Mouse (Mus musculus) midbrain, embryonic 13.5 days (tissue): Measurements from ENCODE around the gene Tmem39b. TPM values are rescaled to one million over a fixed set of nuclear protein-coding genes. Genes with fewer than 3 reads are reported as not detected.

ENCODE experiments used
- ATAC-seq: fragments of 200-750 bp; cut with Nextera tagmentation; 2 replicates; pipeline ENCODE4 v1.8.0; 2017; ENCODE audit warnings: mild to moderate bottlenecking, moderate TSS enrichment, moderate library complexity
- H3K27ac ChIP-seq: fragments of 300-500 bp; sonication (generic); 2 replicates; pipeline ENCODE4 v1.5.1; 2015; ENCODE audit warnings: inconsistent platforms, mild to moderate bottlenecking, moderate library complexity
- H3K27me3 ChIP-seq: fragments of 300-500 bp; sonication (generic); 2 replicates; pipeline ENCODE4 v1.6.1; 2015; ENCODE audit warnings: mild to moderate bottlenecking, inconsistent platforms
- H3K36me3 ChIP-seq: fragments of 300-500 bp; sonication (generic); 2 replicates; pipeline ENCODE4 v1.6.1; 2015; ENCODE audit warnings: mild to moderate bottlenecking, inconsistent platforms
- H3K4me1 ChIP-seq: fragments of 300-500 bp; sonication (generic); replicated peaks from 2 replicates; pipeline ENCODE4 v1.6.1; 2015; ENCODE audit warnings: inconsistent platforms
- H3K4me2 ChIP-seq: fragments of 300-500 bp; sonication (generic); replicated peaks from 2 replicates; pipeline ENCODE4 v1.6.1; 2015; ENCODE audit warnings: moderate library complexity, mild to moderate bottlenecking, inconsistent platforms
- H3K4me3 ChIP-seq: fragments of 300-500 bp; sonication (generic); replicated peaks from 2 replicates; pipeline ENCODE4 v1.5.1; 2015; ENCODE audit warnings: mild to moderate bottlenecking, inconsistent platforms
- H3K9ac ChIP-seq: fragments of 300-500 bp; sonication (generic); replicated peaks from 2 replicates; pipeline ENCODE4 v1.6.1; 2015; ENCODE audit warnings: mild to moderate bottlenecking, inconsistent platforms
- H3K9me3 ChIP-seq: fragments of 300-500 bp; sonication (generic); 2 replicates; pipeline ENCODE4 v1.6.1; 2016; ENCODE audit warnings: mild to moderate bottlenecking, inconsistent platforms
- WGBS: fragments of 180-500 bp; shearing (Covaris S2); methylation state at CpG from one replicate; pipeline ENCODE4 v1.1.7; 2015; 5-methylcytosine and 5-hydroxymethylcytosine counted together
- microRNA-seq: library from miRNA; unstranded; fragments of <30 nt; microRNA quantifications from one replicate; pipeline ENCODE4, GENCODE M21; 2016
- polyA plus RNA-seq: library from polyadenylated mRNA; unstranded; fragments of >200 nt; fragmentation: Nextera tagmentation; extraction: Ambion mirVana; gene quantifications from 2 replicates; pipeline ENCODE4 v1.2.1, GENCODE M21; 2015

Gene Tmem39b
- polyA plus RNA-seq, 1 experiment from 2014 or later: 24.0 TPM

- Histone ChIP-seq H3K9me3 (no peaks in the 10 kb centered on the region), H3K9ac (peak overlapping the region; percentile 73), H3K36me3 (peaks cover 49% of the 10 kb centered on the region), H3K27ac (peak overlapping the region; percentile 93), H3K4me3 (peak overlapping the region; percentile 60), H3K27me3 (no peaks in the 10 kb centered on the region), H3K4me1 (peaks cover 33% of the 10 kb centered on the region), H3K4me2 (peak overlapping the region; percentile 89)
- WGBS: 6% methylated on average over 17 of the region's 17 CpGs
- no peak; the same call in 1 of the 2 replicates for ATAC-seq
Observed at GRCm38 (mm10) chr4:129640101-129640637, 56.5 kb downstream of the Tmem39b start.

DNA sequence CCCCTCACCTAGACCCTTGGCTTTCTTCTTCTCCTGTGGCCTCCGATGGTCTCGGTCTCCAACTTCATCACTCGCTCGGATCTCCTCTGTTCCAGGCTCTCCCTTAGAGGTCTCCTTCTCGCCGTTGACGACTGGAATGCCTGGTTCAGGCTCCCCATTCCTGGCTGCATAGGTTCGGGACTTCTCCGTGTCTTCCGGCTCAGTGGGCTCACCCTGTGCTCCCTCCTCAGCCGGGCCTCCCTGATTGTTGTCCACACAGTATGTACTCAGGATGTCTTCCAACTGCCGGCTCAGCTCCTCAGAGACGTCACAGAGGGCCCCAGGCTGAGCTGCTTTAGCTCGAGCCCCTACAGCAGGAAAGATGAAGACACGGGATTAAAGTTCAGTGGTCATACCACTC is 57.4 kb downstream of the Tmem39b start:
- no peak overlapping the region for H3K27ac ChIP-seq
- H3K9ac ChIP-seq: peak overlapping the region; percentile 73; the same call in 1 of the 2 replicates
- H3K4me2 ChIP-seq: peak overlapping the region; percentile 89
- H3K36me3 ChIP-seq: peaks cover 51% of the 10 kb centered on the region
- H3K27me3 ChIP-seq: no peaks in the 10 kb centered on the region
- H3K4me1 ChIP-seq: peaks cover 33% of the 10 kb centered on the region
- peak overlapping the region; percentile 60 for H3K4me3 ChIP-seq
- H3K9me3 ChIP-seq: no peaks in the 10 kb centered on the region
- ATAC-seq: no peak
- 89% methylated on average over 15 of the region's 15 CpGs for WGBS

DNA sequence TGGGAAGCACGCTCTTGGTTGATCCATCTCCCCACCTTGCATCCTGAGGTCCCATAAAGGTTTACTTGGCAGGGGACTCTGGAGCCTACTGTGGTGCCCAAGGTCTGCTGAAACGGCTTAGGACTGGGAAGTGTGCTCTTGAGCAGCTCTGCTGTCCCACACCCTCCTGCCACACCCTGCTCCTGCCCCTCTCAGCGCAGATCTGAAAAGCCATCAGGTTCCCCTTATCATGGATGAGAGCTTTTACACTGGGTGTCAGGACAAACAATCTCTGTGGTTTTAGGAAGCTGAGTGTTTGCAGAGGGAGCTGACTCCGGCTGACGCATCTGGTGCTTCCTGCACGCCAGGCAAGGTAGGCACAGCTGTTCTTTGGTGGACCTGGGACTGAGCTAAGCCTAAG is 62.8 kb downstream of the Tmem39b start:
- H3K36me3 ChIP-seq: peaks cover 97% of the 10 kb centered on the region
- no peak overlapping the region for H3K4me3 ChIP-seq
- no peak overlapping the region for H3K27ac ChIP-seq
- no peaks in the 10 kb centered on the region for H3K27me3 ChIP-seq
- no peak for ATAC-seq
- no peaks in the 10 kb centered on the region for H3K9me3 ChIP-seq
- 96% methylated on average over 6 of the region's 6 CpGs for WGBS
- no peak overlapping the region for H3K4me2 ChIP-seq
- H3K4me1 ChIP-seq: peaks cover 24% of the 10 kb centered on the region
- no peak overlapping the region for H3K9ac ChIP-seq

DNA sequence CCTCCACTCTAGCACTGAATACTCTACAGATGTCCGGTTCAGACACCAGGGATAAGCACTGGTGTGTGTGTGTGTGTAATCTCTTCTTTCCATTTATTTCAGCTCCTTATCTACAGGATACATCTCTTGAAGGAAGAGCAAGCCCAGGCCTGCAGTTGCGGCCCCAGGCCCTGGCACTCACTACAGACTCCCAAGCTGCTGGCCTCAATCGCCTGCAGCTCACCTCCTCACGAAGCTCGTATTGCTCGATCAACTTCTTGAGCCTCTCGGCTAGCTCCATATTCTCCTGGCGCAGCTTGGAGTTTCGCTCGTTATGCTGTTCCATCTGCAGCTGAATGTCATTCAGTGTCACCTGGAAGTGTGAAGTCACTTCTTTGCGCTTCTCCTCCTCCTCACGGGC is 64.8 kb downstream of the Tmem39b start:
- no peak overlapping the region for H3K9ac ChIP-seq
- H3K36me3 ChIP-seq: peaks cover 99% of the 10 kb centered on the region
- H3K27me3 ChIP-seq: no peaks in the 10 kb centered on the region
- ATAC-seq: no peak
- no peak overlapping the region for H3K27ac ChIP-seq
- no peaks in the 10 kb centered on the region for H3K9me3 ChIP-seq
- peaks cover 11% of the 10 kb centered on the region; the same call in 1 of the 2 replicates for H3K4me1 ChIP-seq
- no peak overlapping the region for H3K4me2 ChIP-seq
- 91% methylated on average over 12 of the region's 12 CpGs for WGBS
- no peak overlapping the region for H3K4me3 ChIP-seq

- Histone ChIP-seq H3K27me3 (no peaks in the 10 kb centered on the region), H3K9me3 (no peaks in the 10 kb centered on the region), H3K4me2 (no peak overlapping the region), H3K27ac (no peak overlapping the region), H3K9ac (no peak overlapping the region), H3K36me3 (peaks cover 99% of the 10 kb centered on the region), H3K4me1 (peaks cover 13% of the 10 kb centered on the region; the same call in 1 of the 2 replicates), H3K4me3 (no peak overlapping the region)
- no peak for ATAC-seq
- 81% methylated on average over 4 of the region's 4 CpGs for WGBS
Observed at GRCm38 (mm10) chr4:129630944-129631343, 65.7 kb downstream of the Tmem39b start.

Small RNAs within 50 kb of the gene (microRNA-seq; reads per million reads assigned to microRNA genes)
- gene Mir7016: 0.82 reads per million

Other genes with a start within 250 kb of the Tmem39b start
- gene Bsdc1, start 235.3 kb downstream of the Tmem39b start, polyA plus RNA-seq: 34.0 and 36.7 TPM in 2 replicates
- gene Tssk3, start 205.8 kb downstream of the Tmem39b start, polyA plus RNA-seq: 0.16 and 0.26 TPM in 2 replicates
- not detected in 2 replicates for gene Fam229a, start 205.6 kb downstream of the Tmem39b start, polyA plus RNA-seq
- gene Marcksl1, start 183.3 kb downstream of the Tmem39b start, polyA plus RNA-seq: 1,749 and 1,885 TPM in 2 replicates
- gene Hdac1, start 154.1 kb downstream of the Tmem39b start, polyA plus RNA-seq: 138 TPM in 2 replicates
- 5.9 and 7.1 TPM in 2 replicates for gene Lck, start 123.2 kb downstream of the Tmem39b start, polyA plus RNA-seq
- 0.22 and 0.35 TPM in 2 replicates for gene Fam167b, start 118.3 kb downstream of the Tmem39b start, polyA plus RNA-seq
- 210 and 220 TPM in 2 replicates for gene Eif3i, start 96.2 kb downstream of the Tmem39b start, polyA plus RNA-seq
- gene Tmem234, start 96.2 kb downstream of the Tmem39b start, polyA plus RNA-seq: 205 and 214 TPM in 2 replicates
- 2.6 and 3.5 TPM in 2 replicates for gene Dcdc2b, start 82.6 kb downstream of the Tmem39b start, polyA plus RNA-seq
- 30.0 and 35.8 TPM in 2 replicates for gene Iqcc, start 77.7 kb downstream of the Tmem39b start, polyA plus RNA-seq
- gene Ccdc28b, start 72.9 kb downstream of the Tmem39b start, polyA plus RNA-seq: 133 and 137 TPM in 2 replicates
- 62.9 and 66.3 TPM in 2 replicates for gene Txlna, start 55.8 kb downstream of the Tmem39b start, polyA plus RNA-seq
- gene Kpna6, start 24.1 kb downstream of the Tmem39b start, polyA plus RNA-seq: 13.7 and 16.9 TPM in 2 replicates
- gene Khdrbs1, start 45.5 kb upstream of the Tmem39b start, polyA plus RNA-seq: 180 and 182 TPM in 2 replicates
- gene Ptp4a2, start 114.4 kb upstream of the Tmem39b start, polyA plus RNA-seq: 287 and 316 TPM in 2 replicates
- gene Spocd1, start 232.4 kb upstream of the Tmem39b start, polyA plus RNA-seq: not detected in 2 replicates